In genomic region chr17:88530667-88531066, GRCm38 (mm10) we compare ENCODE assay signal across 8 mouse cellular contexts. TPM values are rescaled to one million over a fixed set of nuclear protein-coding genes. Genes with fewer than 3 reads are reported as not detected.
DNase-seq lines count a peak whose midpoint lies in the region; ATAC-seq and TF ChIP-seq lines count a peak whose summit lies in the region.

No protein-coding gene starts in this region.

- 0 out of 2 replicates have a peak, but pooled peaks have one; percentile 1 for ATAC-seq in forebrain, embryonic 13.5 days
- no peak for ATAC-seq in liver, embryonic 15.5 days (ENCODE audit: insufficient read depth)
- ATAC-seq in granulocyte monocyte progenitor cell, adult 5-6 weeks (replicated peaks; ENCODE audit: poor library complexity, severe bottlenecking): no peak

- H3K9me3 ChIP-seq in forebrain, embryonic 13.5 days (replicated peaks): no peaks in the 10 kb centered on the region
- no peaks in the 10 kb centered on the region for H3K9me3 ChIP-seq in liver, embryonic 15.5 days (replicated peaks)

- 3% methylated on average over 11 of the region's 11 CpGs for WGBS in forebrain, embryonic 13.5 days
- 14% methylated on average over 11 of the region's 11 CpGs for WGBS in liver, embryonic 15.5 days (ENCODE audit: insufficient replicate concordance)

- intact Hi-C loops in gastrocnemius, adult 2 months (cut with DNase I): loop anchor here (2.0 to 5.0 kb wide), 2 partner anchors 67 to 110 kb away; partner anchors contain the start of gene Ston1
- intact Hi-C loops in gastrocnemius, postnatal 14 days (cut with DNase I; ENCODE audit: low total_unique reads): no loop called here

- no peak for TF ChIP-seq CTCF in gastrocnemius, adult 2 months (IDR thresholded peaks at IDR 0.05)

- no peak for DNase-seq in gastrocnemius, adult 2 months
- DNase-seq in gastrocnemius, postnatal 14 days: no peak
- peak; percentile 67 for DNase-seq in A20 (ENCODE audit: low read depth, low spot score)
- no peak for DNase-seq in frontal cortex, postnatal 25 days (ENCODE audit: low spot score in 2 of 2)
- no peak for DNase-seq in layer of hippocampus, postnatal 10 days (ENCODE audit: low spot score in 2 of 2)

- 0 out of 2 replicates have a peak, but pooled peaks cover 3% of the 10 kb centered on the region for H3K27me3 ChIP-seq in forebrain, embryonic 13.5 days
- H3K27me3 ChIP-seq in liver, embryonic 15.5 days: peaks cover 3% of the 10 kb centered on the region; the same call in 1 of the 2 replicates

- peak overlapping the region; percentile 80 for H3K4me2 ChIP-seq in forebrain, embryonic 13.5 days
- H3K4me2 ChIP-seq in liver, embryonic 15.5 days: peak overlapping the region; percentile 96

- H3K36me3 ChIP-seq in forebrain, embryonic 13.5 days (ENCODE audit: poor library complexity, severe bottlenecking): no peaks in the 10 kb centered on the region
- no peaks in the 10 kb centered on the region for H3K36me3 ChIP-seq in liver, embryonic 15.5 days (replicated peaks)

- peak overlapping the region; percentile 86 for H3K27ac ChIP-seq in gastrocnemius, adult 2 months
- peak overlapping the region; percentile 88 for H3K27ac ChIP-seq in forebrain, embryonic 13.5 days
- H3K27ac ChIP-seq in liver, embryonic 15.5 days (replicated peaks): peak overlapping the region; percentile 51; the same call in 1 of the 2 replicates

- H3K9ac ChIP-seq in forebrain, embryonic 13.5 days: peak overlapping the region; percentile 75
- peak overlapping the region; percentile 69 for H3K9ac ChIP-seq in liver, embryonic 15.5 days

- H3K4me3 ChIP-seq in gastrocnemius, adult 2 months: peak overlapping the region; percentile 84
- H3K4me3 ChIP-seq in forebrain, embryonic 13.5 days: peak overlapping the region; percentile 61
- peak overlapping the region; percentile 80 for H3K4me3 ChIP-seq in liver, embryonic 15.5 days (replicated peaks)

- H3K4me1 ChIP-seq in forebrain, embryonic 13.5 days: peaks cover 15% of the 10 kb centered on the region
- peaks cover 23% of the 10 kb centered on the region for H3K4me1 ChIP-seq in liver, embryonic 15.5 days (replicated peaks)

RNA-seq across cellular contexts. Expression of gene Ppp1r21, which starts 0.7 kb away (rescaled TPM):
- 1 to 10 TPM; 4.5 to 5.8 TPM for total RNA-seq in gastrocnemius, adult 2 months (2021)
- 1 to 10 TPM; 6.1 to 6.6 TPM for total RNA-seq in gastrocnemius, postnatal 14 days (2021)
- 22.4 and 24.7 TPM in 2 replicates for polyA plus RNA-seq in forebrain, embryonic 13.5 days (2015; fragmentation: Nextera tagmentation; extraction: Ambion mirVana)
- 9.6 and 9.7 TPM in 2 replicates for polyA plus RNA-seq in liver, embryonic 15.5 days (2015; fragmentation: Nextera tagmentation; extraction: Ambion mirVana)
- total RNA-seq in granulocyte monocyte progenitor cell, adult 5-6 weeks (2014; fragmentation: Nextera tagmentation): 56.3 and 72.2 TPM in 2 replicates
- total RNA-seq in granulocyte monocyte progenitor cell, adult 5-6 weeks (2017): 58.0 and 81.3 TPM in 2 replicates
- 10 to 100 TPM; 71.4 to 72.7 TPM for total RNA-seq in layer of hippocampus, postnatal 10 days (2021)

Comparison
In these comparisons a context has a peak if more than half of its experiments do, and no peak if none do; other contexts are left out.
1. RNA of gene Ppp1r21, which starts 0.7 kb away (total RNA-seq): 71.4 to 72.7 TPM in layer of hippocampus, postnatal 10 days and 56.3 to 81.3 TPM in granulocyte monocyte progenitor cell, adult 5-6 weeks; 6.1 to 6.6 TPM in gastrocnemius, postnatal 14 days and 4.5 to 5.8 TPM in gastrocnemius, adult 2 months; every median in the first group is over 4 times any median in the second.
2. Peak in every context shown above with its lines, with median percentiles within 50 percentile points of each other: H3K27ac ChIP-seq and H3K4me3 ChIP-seq.